Mouse (Mus musculus): Measurements from ENCODE around the gene Vmo1.

DNA sequence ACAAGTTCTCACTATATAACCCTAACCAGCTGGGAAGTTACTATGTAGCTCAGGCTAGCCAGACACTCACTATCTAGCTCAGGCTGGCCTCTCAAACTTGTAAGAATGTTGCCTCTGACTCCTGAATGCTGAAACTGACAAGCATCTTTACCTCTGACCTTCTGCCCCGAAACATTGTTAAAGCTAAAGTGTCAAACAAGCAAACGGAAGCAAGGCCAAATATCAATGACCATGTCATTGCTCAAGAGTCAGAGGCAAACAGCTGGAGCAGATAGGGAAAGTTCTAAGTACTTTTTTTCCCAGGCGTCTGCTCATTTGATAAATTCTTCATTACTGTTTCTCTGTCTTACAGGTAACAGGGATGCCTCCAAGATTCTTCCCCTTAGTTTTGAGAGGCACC is 12.4 kb downstream of the Vmo1 start:
- TF ChIP-seq CTCF (IDR thresholded peaks at IDR 0.05; ENCODE audit: control insufficient read depth, insufficient read depth, low read length) (no peak), POLR2A (IDR thresholded peaks at IDR 0.05; ENCODE audit: borderline replicate concordance, control insufficient read depth, low read depth, low read length) (no peak)
